Comparison of ENCODE assay signal across 13 mouse cellular contexts in the genomic region with DNA sequence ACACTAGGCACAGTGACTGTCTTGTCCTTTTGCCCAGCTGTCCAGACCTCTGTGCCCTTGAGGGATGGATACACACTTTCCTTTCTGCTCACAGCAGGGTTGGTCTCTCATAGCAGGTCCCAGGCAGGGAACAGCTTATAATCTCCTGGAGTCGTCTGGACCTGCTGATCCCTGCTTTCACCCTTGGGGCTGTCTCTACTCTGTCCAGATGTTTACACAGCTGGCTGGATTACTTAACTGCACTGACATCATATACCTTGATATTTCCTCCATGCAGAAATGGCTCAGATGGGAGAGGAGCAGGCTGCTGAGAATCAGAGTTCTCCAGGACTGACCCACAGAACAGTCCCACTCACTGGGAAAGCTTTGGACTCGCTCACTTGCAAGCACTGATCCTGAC.
DNase-seq lines count a peak whose midpoint lies in the region; ATAC-seq and TF ChIP-seq lines count a peak whose summit lies in the region.
"Had no signal": no experiment of that assay in that cellular context is flagged by ENCODE, and none has a peak within 500 bp of the region (broad histone marks: within the 10 kb centered on the region; RNA-seq: fewer than 3 reads in every experiment).

No protein-coding gene starts in this region.

- TF ChIP-seq EP300 in heart, postnatal 0 days (IDR thresholded peaks at IDR 0.05; ENCODE audit: low read depth) = no peak

- no peaks in the 10 kb centered on the region for H3K36me3 ChIP-seq in hindbrain, embryonic 10.5 days
- H3K36me3 ChIP-seq in hindbrain, embryonic 16.5 days (ENCODE audit: control insufficient read depth, insufficient read depth, low read length) = no peaks in the 10 kb centered on the region
- no peaks in the 10 kb centered on the region for H3K36me3 ChIP-seq in embryonic facial prominence, embryonic 10.5 days (replicated peaks)
- no peaks in the 10 kb centered on the region for H3K36me3 ChIP-seq in heart, postnatal 0 days (replicated peaks; ENCODE audit: control insufficient read depth, insufficient read depth, low read length)

- TF ChIP-seq CTCF in heart, postnatal 0 days (IDR thresholded peaks at IDR 0.05; ENCODE audit: low read depth) = no peak

- no peak for ATAC-seq in hindbrain, embryonic 16.5 days
- ATAC-seq in heart, postnatal 0 days (ENCODE audit: insufficient read depth, low read depth) = 0 out of 2 replicates have a peak, but pooled peaks have one; percentile 17
- ATAC-seq: hindbrain, postnatal 0 days; lung, postnatal 0 days had no signal

- H3K9ac ChIP-seq in hindbrain, embryonic 16.5 days (ENCODE audit: low read depth, low read length) = no peak overlapping the region
- H3K9ac ChIP-seq in heart, postnatal 0 days (replicated peaks; ENCODE audit: low read depth, low read length) = no peak overlapping the region

- no peak overlapping the region for H3K4me3 ChIP-seq in hindbrain, embryonic 10.5 days
- H3K4me3 ChIP-seq in hindbrain, embryonic 16.5 days (ENCODE audit: low read length) = no peak overlapping the region
- H3K4me3 ChIP-seq in embryonic facial prominence, embryonic 10.5 days = no peak overlapping the region
- no peak overlapping the region for H3K4me3 ChIP-seq in heart, postnatal 0 days (ENCODE audit: low read depth, low read length)
- H3K4me3 ChIP-seq: erythroblast, embryonic 14.5 days had no signal

- no peak for DNase-seq in hindbrain, embryonic 10.5 days (ENCODE audit: low spot score)
- DNase-seq in embryonic facial prominence, embryonic 10.5 days (ENCODE audit: low spot score) = peak; percentile 22
- no peak for DNase-seq in heart, postnatal 0 days (ENCODE audit: low spot score)
- peak; percentile 35 for DNase-seq in skeletal muscle tissue, adult 2 months (ENCODE audit: low read depth, low spot score)
- DNase-seq in right cerebral cortex, postnatal 14 days = no peak
- no peak for DNase-seq in c-Kit-positive CD71-positive TER-119-positive erythroid progenitor cells, embryonic 14.5 days (ENCODE audit: low spot score)
- no peak for DNase-seq in B cell, adult 2 months
- DNase-seq: cerebellum, adult 8-10 months; midbrain, embryonic 14.5 days had no signal

- WGBS in hindbrain, embryonic 10.5 days = 63% methylated on average over 2 of the region's 2 CpGs
- 51% methylated on average over 2 of the region's 2 CpGs for WGBS in hindbrain, embryonic 16.5 days
- 34% methylated on average over 2 of the region's 2 CpGs for WGBS in embryonic facial prominence, embryonic 10.5 days
- 57% methylated on average over 2 of the region's 2 CpGs for WGBS in heart, postnatal 0 days

- H3K4me1 ChIP-seq in hindbrain, embryonic 10.5 days (replicated peaks) = peaks cover 17% of the 10 kb centered on the region; the same call in 1 of the 2 replicates
- no peaks in the 10 kb centered on the region; the same call in 1 of the 2 replicates for H3K4me1 ChIP-seq in hindbrain, embryonic 16.5 days (ENCODE audit: control insufficient read depth, insufficient read depth, low read depth, low read length)
- peaks cover 34% of the 10 kb centered on the region for H3K4me1 ChIP-seq in embryonic facial prominence, embryonic 10.5 days
- H3K4me1 ChIP-seq in heart, postnatal 0 days (ENCODE audit: control insufficient read depth, insufficient read depth) = no peaks in the 10 kb centered on the region

- H3K27me3 ChIP-seq in hindbrain, embryonic 10.5 days (ENCODE audit: insufficient read depth, poor library complexity, severe bottlenecking) = no peaks in the 10 kb centered on the region
- no peaks in the 10 kb centered on the region for H3K27me3 ChIP-seq in hindbrain, embryonic 16.5 days (replicated peaks; ENCODE audit: control insufficient read depth, insufficient read depth, low read length)
- 0 out of 2 replicates have a peak, but pooled peaks cover 3% of the 10 kb centered on the region for H3K27me3 ChIP-seq in embryonic facial prominence, embryonic 10.5 days (replicated peaks; ENCODE audit: low read depth, poor library complexity, severe bottlenecking)
- H3K27me3 ChIP-seq in heart, postnatal 0 days (ENCODE audit: control insufficient read depth, insufficient read depth, low read length) = no peaks in the 10 kb centered on the region

- no peak overlapping the region for H3K4me2 ChIP-seq in hindbrain, embryonic 16.5 days (ENCODE audit: low read length)
- H3K4me2 ChIP-seq in heart, postnatal 0 days (ENCODE audit: low read depth, low read length) = no peak overlapping the region

- peak overlapping the region; percentile 50; the same call in 1 of the 2 replicates for H3K27ac ChIP-seq in hindbrain, embryonic 10.5 days
- H3K27ac ChIP-seq in hindbrain, embryonic 16.5 days (ENCODE audit: low read depth, low read length) = no peak overlapping the region
- H3K27ac ChIP-seq in embryonic facial prominence, embryonic 10.5 days (replicated peaks) = 0 out of 2 replicates have a peak overlapping the region, but pooled peaks have one; percentile 61
- no peak overlapping the region for H3K27ac ChIP-seq in heart, postnatal 0 days (ENCODE audit: low read depth)
- H3K27ac ChIP-seq: hindbrain, postnatal 0 days had no signal

- H3K9me3 ChIP-seq in hindbrain, embryonic 10.5 days = no peaks in the 10 kb centered on the region
- no peaks in the 10 kb centered on the region for H3K9me3 ChIP-seq in hindbrain, embryonic 16.5 days (ENCODE audit: control insufficient read depth, low read length)
- H3K9me3 ChIP-seq in embryonic facial prominence, embryonic 10.5 days = no peaks in the 10 kb centered on the region
- H3K9me3 ChIP-seq in heart, postnatal 0 days (replicated peaks; ENCODE audit: control insufficient read depth, low read length) = no peaks in the 10 kb centered on the region

Comparison
In these comparisons a context has a peak if more than half of its experiments do, and no peak if none do; other contexts are left out.
1. H3K27ac ChIP-seq: peak in hindbrain, embryonic 10.5 days (single experiment) and embryonic facial prominence, embryonic 10.5 days (single experiment); none in hindbrain, embryonic 16.5 days (single experiment) and heart, postnatal 0 days (single experiment).
2. DNase-seq: peak in embryonic facial prominence, embryonic 10.5 days (single experiment) and skeletal muscle tissue, adult 2 months (single experiment); none in hindbrain, embryonic 10.5 days (single experiment), heart, postnatal 0 days (single experiment), right cerebral cortex, postnatal 14 days (single experiment), c-Kit-positive CD71-positive TER-119-positive erythroid progenitor cells, embryonic 14.5 days (single experiment) and B cell, adult 2 months (0 of 2).